Mouse (Mus musculus) kidney, adult 18-20 months (tissue): ENCODE measurements at regions not wholly inside any gene's neighbourhood (a gene's known extent, or its start where the extent isn't known, plus 50 kb on each side); places are given as distances from the start of the nearest gene placed in this dataset.

Experiments used
- DNase-seq: peaks from one replicate; pipeline ENCODE4 v3.0.0; 2021

DNA sequence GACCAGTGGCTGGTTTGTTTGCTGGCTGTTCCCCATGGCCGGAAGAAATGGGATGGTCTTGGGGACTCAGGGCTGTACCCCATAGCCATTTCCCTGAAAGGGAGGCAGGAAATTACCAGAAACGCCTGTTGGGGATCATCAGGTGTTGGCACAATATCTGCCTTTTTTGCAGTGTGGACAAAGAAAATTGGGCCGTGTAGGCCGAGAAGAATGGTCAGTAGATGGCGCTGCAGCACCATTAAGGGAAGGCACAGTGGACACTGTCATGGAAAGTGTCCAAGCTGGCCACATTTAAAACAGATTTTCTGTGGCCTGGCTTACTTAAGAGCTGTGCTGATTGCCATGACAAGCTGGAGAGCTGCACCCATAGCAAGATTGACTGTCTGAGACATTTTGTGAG lies 358.1 kb downstream of the Slxl1 start:
- DNase-seq: peak; percentile 30
